Mouse (Mus musculus) forebrain, postnatal 0 days (tissue): Measurements from ENCODE around the gene Dtnbp1. TPM values are rescaled to one million over a fixed set of nuclear protein-coding genes. Genes with fewer than 3 reads are reported as not detected.

Experiments used
- ATAC-seq: fragments of 200-750 bp; cut with Nextera tagmentation; 2 replicates; pipeline ENCODE4 v1.8.0; 2017; ENCODE audit warnings: mild to moderate bottlenecking, moderate library complexity
- DNase-seq: peaks from one replicate; pipeline ENCODE4 v3.0.0-alpha.2; 2015
- H3K27ac ChIP-seq: fragments of 300-500 bp; sonication (generic); 2 replicates; pipeline ENCODE4 v1.5.1; 2014; ENCODE audit warnings: low read depth, mild to moderate bottlenecking, antibody characterized with exemption, low read length, moderate library complexity, mixed read lengths
- H3K27me3 ChIP-seq: fragments of 300-500 bp; sonication (generic); 2 replicates; pipeline ENCODE4 v1.6.1; 2014; ENCODE audit warnings: mild to moderate bottlenecking, low read length, mixed read lengths; ENCODE audit not compliant: insufficient read depth
- H3K36me3 ChIP-seq: fragments of 300-500 bp; sonication (generic); 2 replicates; pipeline ENCODE4 v1.6.1; 2014; ENCODE audit warnings: mild to moderate bottlenecking, moderate library complexity; ENCODE audit not compliant: insufficient read depth
- H3K4me1 ChIP-seq: fragments of 300-500 bp; sonication (generic); 2 replicates; pipeline ENCODE4 v1.6.1; 2014; ENCODE audit warnings: antibody characterized with exemption; ENCODE audit not compliant: insufficient read depth
- H3K4me2 ChIP-seq: fragments of 300-500 bp; sonication (generic); 2 replicates; pipeline ENCODE4 v1.6.1; 2014; ENCODE audit warnings: low read depth, mild to moderate bottlenecking, moderate library complexity
- H3K4me3 ChIP-seq: fragments of 300-500 bp; sonication (generic); 2 replicates; pipeline ENCODE4 v1.5.1; 2014; ENCODE audit warnings: low read depth, low read length, mixed read lengths
- H3K9ac ChIP-seq: fragments of 300-500 bp; sonication (generic); 2 replicates; pipeline ENCODE4 v1.6.1; 2014; ENCODE audit warnings: mild to moderate bottlenecking
- H3K9me3 ChIP-seq: fragments of 300-500 bp; sonication (generic); 2 replicates; pipeline ENCODE4 v1.6.1; 2016; ENCODE audit warnings: low read length
- CTCF ChIP-seq: sonication (generic); IDR thresholded peaks from 2 replicates; pipeline ENCODE4 v1.5.1; 2016; ENCODE audit warnings: antibody characterized with exemption, control low read depth, low read depth
- WGBS: fragments of 180-500 bp; shearing (Covaris S2); extraction: QIAGEN DNeasy Blood & Tissue Kit; methylation state at CpG from one replicate; pipeline ENCODE4 v1.1.7; 2014; 5-methylcytosine and 5-hydroxymethylcytosine counted together
- polyA plus RNA-seq: library from polyadenylated mRNA; unstranded; fragments of >200 nt; fragmentation: Nextera tagmentation; extraction: Ambion mirVana; gene quantifications from 2 replicates; pipeline ENCODE4 v1.2.1, GENCODE M21; 2015
- total RNA-seq: library from RNA; depleted of rRNA; stranded (reverse); fragments of >200 nt; gene quantifications from 2 replicates; pipeline ENCODE4 v1.2.3, GENCODE M21; 2014

Gene Dtnbp1
- total and polyA plus RNA-seq, 2 experiments from 2014 or later: 80.9 to 121 TPM

DNA sequence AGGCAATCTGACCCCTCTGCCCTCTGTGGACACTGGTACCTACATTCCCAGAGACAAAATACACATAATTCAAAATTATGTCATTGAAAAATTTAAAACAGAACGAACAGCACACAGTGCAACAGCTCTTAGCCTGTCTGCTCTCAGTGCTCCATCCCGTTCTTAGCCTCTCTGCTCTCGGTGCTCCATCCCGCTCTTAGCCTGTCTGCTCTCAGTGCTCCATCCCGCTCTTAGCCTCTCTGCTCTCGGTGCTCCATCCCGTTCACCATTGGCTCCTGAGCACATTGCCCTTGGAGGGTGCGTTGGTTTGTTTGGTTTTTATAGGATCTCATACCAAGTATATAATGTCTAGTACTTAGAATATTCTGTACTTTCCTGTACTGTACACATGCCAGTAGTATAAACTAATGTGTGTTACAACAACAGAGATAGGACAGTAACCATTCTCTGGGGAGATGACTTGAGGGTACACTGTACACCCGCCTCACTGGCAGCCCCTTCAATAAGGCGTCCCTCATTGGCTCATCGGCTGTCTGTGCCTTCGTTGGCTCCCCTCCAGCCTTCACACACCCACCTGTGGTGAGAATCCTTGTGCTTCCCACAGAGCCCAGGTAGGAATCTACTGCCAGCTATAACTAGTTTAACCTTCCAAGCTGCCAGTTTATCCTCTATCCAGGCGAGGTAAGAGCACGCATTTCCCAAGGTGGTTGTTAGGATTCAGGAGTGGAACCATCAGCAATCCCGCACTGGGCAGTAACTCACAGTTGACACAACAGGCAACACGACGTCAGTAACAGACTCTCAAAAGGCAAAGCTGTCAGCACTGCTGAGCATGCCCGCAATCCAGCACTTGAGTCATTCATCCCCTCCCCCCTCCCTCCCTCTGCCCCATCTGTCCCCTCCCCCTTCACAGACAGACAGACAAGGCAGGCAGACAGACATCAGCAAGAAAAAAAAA, 69.4 kb downstream of the Dtnbp1 start:
- Histone ChIP-seq H3K4me3 (no peak overlapping the region), H3K9ac (no peak overlapping the region), H3K27me3 (no peaks in the 10 kb centered on the region), H3K27ac (no peak overlapping the region), H3K4me1 (no peaks in the 10 kb centered on the region), H3K36me3 (no peaks in the 10 kb centered on the region), H3K9me3 (no peaks in the 10 kb centered on the region), H3K4me2 (no peak overlapping the region)
- 66% methylated on average over 18 of the region's 18 CpGs for WGBS
- ATAC-seq: peak; percentile 16; the same call in 1 of the 2 replicates
- TF ChIP-seq CTCF: no peak
- DNase-seq: no peak

GRCm38 (mm10) chr13:44926311-44926710, 75.6 kb downstream of the Dtnbp1 start:
- H3K27me3 ChIP-seq: no peaks in the 10 kb centered on the region
- no peaks in the 10 kb centered on the region for H3K4me1 ChIP-seq
- no peaks in the 10 kb centered on the region for H3K9me3 ChIP-seq
- 83% methylated on average over 2 of the region's 2 CpGs for WGBS
- no peak for TF ChIP-seq CTCF
- H3K36me3 ChIP-seq: peaks cover 45% of the 10 kb centered on the region
- no peak overlapping the region for H3K4me2 ChIP-seq
- H3K27ac ChIP-seq: no peak overlapping the region
- ATAC-seq (no peak), DNase-seq (no peak)
- no peak overlapping the region for H3K9ac ChIP-seq
- H3K4me3 ChIP-seq: no peak overlapping the region

- Histone ChIP-seq H3K9ac (no peak overlapping the region), H3K4me1 (no peaks in the 10 kb centered on the region), H3K36me3 (peaks cover 48% of the 10 kb centered on the region), H3K4me3 (no peak overlapping the region), H3K4me2 (no peak overlapping the region), H3K27ac (no peak overlapping the region), H3K27me3 (no peaks in the 10 kb centered on the region), H3K9me3 (no peaks in the 10 kb centered on the region)
- ATAC-seq: no peak
- WGBS: 91% methylated on average over 2 of the region's 2 CpGs
- no peak for DNase-seq
- TF ChIP-seq CTCF: no peak
Measured at GRCm38 (mm10) chr13:44925173-44925572, 76.8 kb downstream of the Dtnbp1 start.

GRCm38 (mm10) chr13:44924042-44924441, 77.9 kb downstream of the Dtnbp1 start:
- ATAC-seq (no peak), DNase-seq (no peak)
- Histone ChIP-seq H3K36me3 (peaks cover 59% of the 10 kb centered on the region), H3K27me3 (no peaks in the 10 kb centered on the region), H3K9me3 (no peaks in the 10 kb centered on the region), H3K4me3 (no peak overlapping the region), H3K27ac (no peak overlapping the region), H3K4me1 (no peaks in the 10 kb centered on the region), H3K4me2 (no peak overlapping the region), H3K9ac (no peak overlapping the region)
- no peak for TF ChIP-seq CTCF
- 83% methylated on average over 3 of the region's 3 CpGs for WGBS

GRCm38 (mm10) chr13:44921721-44922120, 80.2 kb downstream of the Dtnbp1 start:
- DNase-seq: no peak
- H3K9me3 ChIP-seq: no peaks in the 10 kb centered on the region
- no peak for ATAC-seq
- no peaks in the 10 kb centered on the region for H3K4me1 ChIP-seq
- no peak overlapping the region for H3K9ac ChIP-seq
- 93% methylated on average over 5 of the region's 5 CpGs for WGBS
- no peak overlapping the region for H3K4me2 ChIP-seq
- H3K27ac ChIP-seq: no peak overlapping the region
- H3K27me3 ChIP-seq: no peaks in the 10 kb centered on the region
- no peak for TF ChIP-seq CTCF
- no peak overlapping the region for H3K4me3 ChIP-seq
- H3K36me3 ChIP-seq: peaks cover 77% of the 10 kb centered on the region

DNA sequence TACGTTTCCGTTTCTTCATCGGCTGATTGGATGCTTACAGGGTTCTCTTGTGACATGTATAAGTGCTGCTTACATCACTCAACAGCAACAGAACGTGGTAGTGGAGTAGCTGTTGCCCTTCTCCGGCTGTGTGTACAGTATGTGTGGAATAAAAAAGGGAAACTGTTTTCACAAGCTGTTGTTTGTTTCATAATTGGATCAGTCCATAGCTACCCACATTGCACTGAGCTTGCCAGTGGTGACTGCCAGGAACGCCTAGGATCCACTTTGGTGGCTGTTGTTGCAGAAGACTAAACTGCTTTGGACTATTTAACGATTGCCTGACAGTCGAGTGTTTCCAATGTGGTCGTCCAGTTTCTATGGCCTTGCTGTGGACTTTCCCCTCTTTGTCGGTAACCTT, 80.9 kb downstream of the Dtnbp1 start:
- no peaks in the 10 kb centered on the region for H3K9me3 ChIP-seq
- no peak overlapping the region for H3K4me2 ChIP-seq
- peaks cover 83% of the 10 kb centered on the region for H3K36me3 ChIP-seq
- TF ChIP-seq CTCF: no peak
- DNase-seq (peak; percentile 58), ATAC-seq (peak; percentile 83)
- H3K9ac ChIP-seq: no peak overlapping the region
- no peak overlapping the region for H3K4me3 ChIP-seq
- H3K27ac ChIP-seq: no peak overlapping the region
- H3K4me1 ChIP-seq: no peaks in the 10 kb centered on the region
- no peaks in the 10 kb centered on the region for H3K27me3 ChIP-seq
- 36% methylated on average over 10 of the region's 10 CpGs for WGBS

- Histone ChIP-seq H3K4me1 (no peaks in the 10 kb centered on the region), H3K36me3 (peaks cover 87% of the 10 kb centered on the region), H3K4me2 (no peak overlapping the region), H3K4me3 (no peak overlapping the region), H3K9ac (no peak overlapping the region), H3K9me3 (no peaks in the 10 kb centered on the region), H3K27me3 (no peaks in the 10 kb centered on the region), H3K27ac (no peak overlapping the region)
- ATAC-seq (no peak), DNase-seq (no peak)
- TF ChIP-seq CTCF: no peak
- whole genome bisulfite sequencing: 65% methylated on average over 2 of the region's 2 CpGs
Measured at GRCm38 (mm10) chr13:44918269-44918668, 83.7 kb downstream of the Dtnbp1 start.
